Mouse (Mus musculus) hindbrain, postnatal 0 days (tissue): Measurements from ENCODE around the gene Treml2. TPM values are rescaled to one million over a fixed set of nuclear protein-coding genes. Genes with fewer than 3 reads are reported as not detected.

Experiments used
- ATAC-seq: fragments of 200-750 bp; cut with Nextera tagmentation; 2 replicates; pipeline ENCODE4 v1.8.0; 2017; ENCODE audit warnings: mild to moderate bottlenecking, moderate TSS enrichment, moderate library complexity
- DNase-seq: peaks from one replicate; pipeline ENCODE4 v3.0.0-alpha.2; 2015; ENCODE audit warnings: low spot score
- H3K27ac ChIP-seq: fragments of 300-500 bp; sonication (generic); 2 replicates; pipeline ENCODE4 v1.5.1; 2014; ENCODE audit warnings: mild to moderate bottlenecking
- H3K27me3 ChIP-seq: fragments of 300-500 bp; sonication (generic); 2 replicates; pipeline ENCODE4 v1.6.1; 2014; ENCODE audit warnings: low read length, mixed read lengths; ENCODE audit not compliant: insufficient read depth
- H3K36me3 ChIP-seq: fragments of 300-500 bp; sonication (generic); 2 replicates; pipeline ENCODE4 v1.6.1; 2014; ENCODE audit warnings: low read length, mixed read lengths; ENCODE audit not compliant: insufficient read depth
- H3K4me1 ChIP-seq: fragments of 300-500 bp; sonication (generic); 2 replicates; pipeline ENCODE4 v1.6.1; 2014; ENCODE audit warnings: antibody characterized with exemption, low read length, mixed read lengths; ENCODE audit not compliant: insufficient read depth
- H3K4me2 ChIP-seq: fragments of 300-500 bp; sonication (generic); 2 replicates; pipeline ENCODE4 v1.6.1; 2014; ENCODE audit warnings: low read depth, mild to moderate bottlenecking, low read length, moderate library complexity, mixed read lengths
- H3K4me3 ChIP-seq: fragments of 300-500 bp; sonication (generic); 2 replicates; pipeline ENCODE4 v1.5.1; 2014; ENCODE audit warnings: low read length
- H3K9ac ChIP-seq: fragments of 300-500 bp; sonication (generic); replicated peaks from 2 replicates; pipeline ENCODE4 v1.6.1; 2014; ENCODE audit warnings: mild to moderate bottlenecking, low read length, moderate library complexity, mixed read lengths
- H3K9me3 ChIP-seq: fragments of 300-500 bp; sonication (generic); 2 replicates; pipeline ENCODE4 v1.6.1; 2016; ENCODE audit warnings: low read length, mixed read lengths
- CTCF ChIP-seq: IDR thresholded peaks from 2 replicates; pipeline ENCODE4 v1.5.1; 2016; ENCODE audit warnings: antibody characterized with exemption, control low read depth, low read depth
- WGBS: fragments of 180-500 bp; shearing (Covaris S2); extraction: QIAGEN DNeasy Blood & Tissue Kit; methylation state at CpG from one replicate; pipeline ENCODE4 v1.1.7; 2014; 5-methylcytosine and 5-hydroxymethylcytosine counted together
- polyA plus RNA-seq: library from polyadenylated mRNA; unstranded; fragments of >200 nt; fragmentation: Nextera tagmentation; extraction: Ambion mirVana; gene quantifications from 2 replicates; pipeline ENCODE4 v1.2.1, GENCODE M21; 2015
- total RNA-seq: library from RNA; depleted of rRNA; stranded (reverse); fragments of >200 nt; gene quantifications from 2 replicates; pipeline ENCODE4 v1.2.3, GENCODE M21; 2014; rRNA removed

Treml2 gene
- total RNA-seq (0.11 and 1.8 TPM in 2 replicates), polyA plus RNA-seq (0.08 and 0.09 TPM in 2 replicates)

DNA sequence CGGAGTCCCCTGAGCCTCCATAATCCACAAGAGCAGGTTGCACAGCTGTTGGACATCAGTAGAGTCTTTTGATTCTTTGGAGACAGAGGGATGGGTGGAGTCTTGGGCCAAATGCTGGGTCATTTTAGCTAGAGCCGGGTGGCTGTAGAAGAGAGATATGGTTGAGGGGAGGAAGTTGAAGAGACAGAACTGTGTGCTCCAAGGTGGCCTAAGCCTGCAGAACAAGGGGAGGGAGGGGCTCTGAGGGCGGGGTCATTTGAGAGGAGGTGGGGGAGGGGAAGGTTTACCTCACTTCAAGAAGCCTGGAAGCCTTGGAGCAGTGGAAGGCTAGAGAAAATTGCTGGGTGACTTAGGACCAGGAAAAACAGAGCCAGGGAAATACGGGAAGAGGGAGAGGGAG, at the start of gene Treml2:
Gene Treml2, plus strand, starts transcription at position 296 of the 400 bp plus-strand sequence.
- H3K27ac ChIP-seq, result no peak within 1 kb of the TSS
- H3K9me3 ChIP-seq, result no peaks in the 10 kb centered on the region
- TF ChIP-seq CTCF, result no peak
- H3K4me2 ChIP-seq, result no peak within 1 kb of the TSS
- H3K36me3 ChIP-seq, result no peaks in the 10 kb centered on the region
- no peak for ATAC-seq
- no peak within 1 kb of the TSS for H3K4me3 ChIP-seq
- 46% methylated on average over 3 of the region's 4 CpGs for WGBS
- no peaks in the 10 kb centered on the region for H3K27me3 ChIP-seq
- no peak within 1 kb of the TSS for H3K9ac ChIP-seq
- H3K4me1 ChIP-seq, result no peaks in the 10 kb centered on the region
- no peak for DNase-seq

DNA sequence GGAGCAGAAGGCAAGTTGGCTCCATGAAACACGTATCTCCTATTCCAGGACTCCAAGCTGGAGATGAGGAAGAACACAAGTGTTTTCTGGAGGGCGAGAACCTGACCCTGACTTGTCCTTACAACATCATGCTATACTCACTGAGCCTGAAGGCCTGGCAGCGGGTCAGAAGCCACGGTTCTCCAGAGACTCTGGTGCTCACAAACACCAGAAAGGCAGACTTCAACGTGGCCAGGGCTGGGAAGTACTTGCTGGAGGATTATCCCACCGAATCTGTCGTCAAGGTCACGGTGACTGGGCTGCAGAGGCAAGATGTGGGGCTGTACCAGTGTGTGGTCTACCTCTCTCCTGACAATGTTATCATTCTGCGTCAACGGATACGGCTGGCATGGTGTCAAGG, 49.8 kb upstream of the Treml2 start:
- no peak overlapping the region for H3K4me2 ChIP-seq
- no peaks in the 10 kb centered on the region for H3K4me1 ChIP-seq
- no peak for TF ChIP-seq CTCF
- WGBS, result 83% methylated on average over 11 of the region's 11 CpGs
- H3K27ac ChIP-seq, result no peak overlapping the region
- no peak for DNase-seq
- H3K27me3 ChIP-seq, result no peaks in the 10 kb centered on the region
- no peak overlapping the region for H3K9ac ChIP-seq
- ATAC-seq, result no peak
- H3K4me3 ChIP-seq, result no peak overlapping the region
- no peaks in the 10 kb centered on the region for H3K9me3 ChIP-seq
- H3K36me3 ChIP-seq, result no peaks in the 10 kb centered on the region

DNA sequence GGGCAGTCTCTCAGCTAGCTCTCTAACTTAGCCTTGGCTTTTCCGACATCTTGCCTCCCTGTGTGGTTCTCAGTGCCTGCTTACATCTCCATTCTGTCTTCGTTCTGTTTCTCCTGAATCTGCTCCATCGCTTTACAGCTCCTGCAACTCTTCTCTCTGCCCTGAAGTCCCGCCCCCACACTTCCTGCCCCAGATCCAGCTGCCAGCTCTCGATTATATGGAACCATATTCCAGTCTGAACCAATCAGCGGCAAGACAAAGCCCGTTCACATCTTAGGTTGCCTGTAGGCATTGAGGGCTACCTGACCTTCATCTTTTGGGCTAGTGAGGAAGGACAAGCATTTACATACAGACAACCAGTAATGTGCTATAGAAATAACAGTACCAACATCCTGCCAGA, 48.7 kb upstream of the Treml2 start:
- H3K36me3 ChIP-seq, result no peaks in the 10 kb centered on the region
- H3K9me3 ChIP-seq, result no peaks in the 10 kb centered on the region
- H3K4me3 ChIP-seq, result no peak overlapping the region
- no peaks in the 10 kb centered on the region for H3K27me3 ChIP-seq
- ATAC-seq, result no peak
- TF ChIP-seq CTCF, result no peak
- H3K9ac ChIP-seq, result no peak overlapping the region
- no peaks in the 10 kb centered on the region for H3K4me1 ChIP-seq
- no peak overlapping the region for H3K27ac ChIP-seq
- 93% methylated on average over 7 of the region's 7 CpGs for WGBS
- DNase-seq, result no peak
- H3K4me2 ChIP-seq, result no peak overlapping the region

DNA sequence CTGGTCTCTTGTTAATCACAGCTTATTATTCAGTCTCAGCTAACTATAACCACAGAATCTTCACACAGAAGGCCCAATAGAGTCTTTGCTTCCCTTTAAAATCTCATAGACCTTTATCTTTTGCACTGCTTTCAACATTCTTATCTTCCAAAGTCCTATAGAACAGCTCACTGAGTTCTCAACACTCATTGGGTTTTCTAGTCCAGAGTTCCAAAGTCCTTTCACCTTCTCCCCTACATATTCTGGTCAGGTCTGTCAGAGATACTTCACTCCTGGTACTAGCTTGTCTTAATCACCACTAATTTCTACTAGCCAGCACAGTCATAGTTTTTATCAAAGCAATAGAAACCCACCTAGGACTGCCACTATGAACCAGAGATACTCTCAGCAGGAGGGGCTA, 42.7 kb upstream of the Treml2 start:
- Histone ChIP-seq H3K9ac (no peak overlapping the region), H3K4me2 (no peak overlapping the region), H3K36me3 (no peaks in the 10 kb centered on the region), H3K27me3 (no peaks in the 10 kb centered on the region), H3K9me3 (peaks cover 9% of the 10 kb centered on the region; the same call in 1 of the 2 replicates), H3K4me1 (no peaks in the 10 kb centered on the region), H3K27ac (no peak overlapping the region), H3K4me3 (no peak overlapping the region)
- ATAC-seq, result no peak
- TF ChIP-seq CTCF, result no peak
- no peak for DNase-seq

DNA sequence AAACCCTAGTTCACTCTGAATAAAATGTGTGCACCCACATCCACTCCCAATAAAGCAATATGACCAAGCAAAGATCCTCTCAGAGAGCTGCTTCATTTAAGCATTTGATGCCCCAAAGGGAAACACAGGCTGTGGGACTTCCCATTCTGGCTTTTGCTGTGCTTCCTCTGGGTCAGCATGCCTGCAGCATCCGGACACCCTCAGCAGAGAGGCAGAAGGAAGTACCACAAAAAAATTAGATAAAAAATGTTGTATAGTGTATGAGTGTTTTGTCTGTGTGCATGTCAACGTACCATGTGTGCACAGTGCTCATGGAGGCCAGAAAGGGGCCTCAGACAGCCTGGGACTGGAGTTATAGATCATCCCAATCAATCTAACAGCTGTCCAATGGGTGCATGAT, 37.4 kb upstream of the Treml2 start:
- WGBS, result 83% methylated on average over 2 of the region's 2 CpGs
- Histone ChIP-seq H3K27me3 (no peaks in the 10 kb centered on the region), H3K9me3 (peaks cover 9% of the 10 kb centered on the region; the same call in 1 of the 2 replicates), H3K4me1 (no peaks in the 10 kb centered on the region), H3K27ac (no peak overlapping the region), H3K36me3 (no peaks in the 10 kb centered on the region), H3K4me2 (no peak overlapping the region), H3K4me3 (no peak overlapping the region), H3K9ac (no peak overlapping the region)
- no peak for ATAC-seq
- DNase-seq, result no peak
- no peak for TF ChIP-seq CTCF

DNA sequence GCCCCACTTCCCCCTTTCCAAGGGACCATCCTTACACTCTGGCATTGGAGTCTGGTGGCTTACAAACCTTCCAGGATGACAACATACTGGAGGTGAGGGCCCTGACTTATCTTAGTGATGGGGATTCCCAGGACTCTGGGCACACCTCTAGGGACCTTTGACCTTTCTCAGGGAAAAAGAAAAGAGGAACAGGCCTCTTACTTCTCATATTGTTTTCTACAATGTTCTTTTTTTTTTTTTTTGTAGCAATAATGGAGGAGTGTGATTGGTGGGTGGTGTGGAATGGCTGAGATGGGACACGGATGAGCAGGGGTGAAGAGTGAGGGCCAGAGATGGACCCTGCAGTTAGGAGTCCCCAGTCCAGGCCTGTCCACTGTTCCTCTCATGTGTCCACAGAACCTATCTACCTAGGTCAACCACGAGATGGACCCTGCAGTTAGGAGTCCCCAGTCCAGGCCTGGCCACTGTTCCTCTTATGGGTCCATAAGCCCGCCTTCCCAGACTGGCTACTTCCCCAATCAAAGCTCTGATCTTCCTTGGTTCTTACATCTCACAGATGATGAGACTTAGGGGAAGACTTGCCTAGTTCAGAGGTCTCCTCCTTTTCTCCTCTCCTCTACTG, 35.4 kb upstream of the Treml2 start, which contains the start of gene Treml4:
Gene Treml4, plus strand, starts transcription at position 555 of the 622 bp plus-strand sequence.
- Histone ChIP-seq H3K4me1 (no peaks in the 10 kb centered on the region), H3K9ac (no peak within 1 kb of the TSS), H3K36me3 (no peaks in the 10 kb centered on the region), H3K27ac (no peak within 1 kb of the TSS), H3K4me2 (no peak within 1 kb of the TSS), H3K9me3 (peaks cover 8% of the 10 kb centered on the region; the same call in 1 of the 2 replicates), H3K27me3 (no peaks in the 10 kb centered on the region), H3K4me3 (no peak within 1 kb of the TSS)
- ATAC-seq (no peak), DNase-seq (no peak)
- 86% methylated on average over 3 of the region's 3 CpGs for WGBS
- TF ChIP-seq CTCF, result no peak

DNA sequence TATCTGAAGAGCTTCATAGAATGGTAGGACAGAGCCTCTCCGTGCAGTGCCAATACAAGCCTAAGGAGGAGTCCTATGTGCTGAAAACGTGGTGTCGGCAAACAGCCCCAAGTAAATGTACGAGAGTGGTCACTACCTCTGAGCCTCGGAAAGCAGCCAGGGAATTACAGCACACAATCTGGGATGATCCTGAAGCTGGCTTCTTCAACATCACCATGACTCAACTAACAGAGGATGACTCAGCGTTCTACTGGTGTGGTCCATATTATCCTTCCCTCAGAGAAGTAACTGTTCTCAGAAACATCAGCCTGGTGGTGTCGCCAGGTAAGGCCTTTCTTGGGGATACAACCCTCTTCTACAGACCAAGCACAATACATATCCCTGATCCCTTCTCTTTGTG, 34.6 kb upstream of the Treml2 start:
- 94% methylated on average over 7 of the region's 7 CpGs for WGBS
- Histone ChIP-seq H3K27ac (no peak overlapping the region), H3K9ac (no peak overlapping the region), H3K36me3 (no peaks in the 10 kb centered on the region), H3K4me1 (no peaks in the 10 kb centered on the region), H3K4me3 (no peak overlapping the region), H3K4me2 (no peak overlapping the region), H3K27me3 (no peaks in the 10 kb centered on the region), H3K9me3 (0 out of 2 replicates have a peak, but pooled peaks cover 4% of the 10 kb centered on the region)
- no peak for TF ChIP-seq CTCF
- DNase-seq, result no peak
- ATAC-seq, result no peak
